Mouse (Mus musculus): ENCODE results near the gene Srrt. TPM values are rescaled to one million over a fixed set of nuclear protein-coding genes. Genes with fewer than 3 reads are reported as not detected.

The Srrt gene
- polyA plus RNA-seq, 1 experiment: 109 TPM

DNA sequence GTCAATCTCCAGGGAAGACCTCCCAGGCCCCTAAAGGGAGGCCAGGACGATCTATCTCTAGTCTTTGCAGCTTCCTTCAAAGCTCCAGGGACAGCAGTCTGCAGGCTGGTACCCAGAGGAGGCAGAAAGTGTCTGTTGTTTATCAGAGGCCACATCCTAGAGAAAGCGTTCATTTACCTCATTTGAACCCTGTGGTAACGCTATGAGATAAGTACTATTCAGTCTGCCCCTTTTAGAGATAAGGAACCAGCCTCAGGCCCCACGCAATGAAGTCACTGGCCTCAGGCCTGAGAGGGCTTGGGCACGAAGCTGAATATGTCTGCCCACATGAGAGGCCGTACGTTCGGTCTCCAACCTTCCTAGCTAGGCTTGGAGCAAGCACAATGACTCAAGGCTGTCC is 9.9 kb upstream of the Srrt start:
- H3K4me3 ChIP-seq (ENCODE audit: low read depth, low read length): no peak overlapping the region
- 61% methylated on average over 8 of the region's 8 CpGs for WGBS
- no peaks in the 10 kb centered on the region for H3K27me3 ChIP-seq (ENCODE audit: control insufficient read depth, insufficient read depth, low read length)
- TF ChIP-seq POLR2A (IDR thresholded peaks at IDR 0.05; ENCODE audit: low read depth, low read length) (no peak), CTCF (IDR thresholded peaks at IDR 0.05; ENCODE audit: extremely low read depth, insufficient read length, insufficient replicate concordance, low read depth, low read length) (no peak)
- no peak overlapping the region for H3K27ac ChIP-seq (ENCODE audit: insufficient read depth, low read depth, low read length)
- peaks cover 28% of the 10 kb centered on the region for H3K4me1 ChIP-seq (ENCODE audit: control insufficient read depth, insufficient read depth, insufficient read length, low read length)
- H3K36me3 ChIP-seq (ENCODE audit: control insufficient read depth, insufficient read depth, low read length): no peaks in the 10 kb centered on the region; the same call in 1 of the 2 replicates

DNA sequence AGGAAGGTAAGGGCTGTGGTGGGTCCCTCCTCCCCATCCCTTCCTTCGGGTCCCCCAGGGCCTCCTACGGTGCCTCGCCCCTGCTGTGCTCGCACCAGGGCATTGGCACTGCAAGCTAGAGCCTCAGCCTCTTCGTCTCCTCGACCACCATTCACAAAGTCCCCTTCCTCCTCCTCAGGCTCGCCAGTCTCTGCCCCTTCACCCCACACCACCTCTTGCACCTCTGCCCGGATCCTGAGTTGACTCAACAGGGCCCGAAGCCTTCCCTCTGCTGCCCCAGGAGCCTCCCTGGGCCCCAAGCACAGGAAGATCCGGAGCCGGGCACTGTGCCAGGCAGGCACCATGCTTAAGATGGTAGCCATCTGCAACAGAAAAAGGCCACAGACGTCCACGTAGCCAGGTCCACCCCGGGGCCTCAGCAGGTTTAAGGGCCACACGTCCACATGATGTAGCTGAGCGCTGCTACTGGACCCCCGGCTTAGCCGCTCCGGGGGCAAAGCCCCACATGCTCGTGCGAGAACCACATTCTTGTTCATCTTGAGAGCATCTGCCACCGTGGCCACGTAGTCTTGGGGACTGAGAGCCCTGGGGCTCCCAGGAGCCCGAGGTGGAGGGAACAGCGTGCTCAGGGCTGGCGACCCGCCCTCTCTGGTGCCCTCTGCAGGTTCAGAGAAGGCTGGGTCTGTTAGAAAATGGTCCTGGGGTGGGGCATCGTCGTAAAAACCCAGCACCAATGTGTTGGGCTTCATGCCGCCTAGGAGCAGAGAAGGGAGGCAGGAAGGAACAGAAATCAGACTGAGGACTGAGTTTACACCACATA is 7.8 kb upstream of the Srrt start:
- no peak overlapping the region for H3K27ac ChIP-seq (ENCODE audit: insufficient read depth, low read depth, low read length)
- H3K36me3 ChIP-seq (ENCODE audit: control insufficient read depth, insufficient read depth, low read length): no peaks in the 10 kb centered on the region
- WGBS: 57% methylated on average over 30 of the region's 30 CpGs
- peaks cover 28% of the 10 kb centered on the region for H3K4me1 ChIP-seq (ENCODE audit: control insufficient read depth, insufficient read depth, insufficient read length, low read length)
- TF ChIP-seq CTCF (IDR thresholded peaks at IDR 0.05; ENCODE audit: extremely low read depth, insufficient read length, insufficient replicate concordance, low read depth, low read length) (peak; percentile 51; the same call in 1 of the 2 replicates), POLR2A (IDR thresholded peaks at IDR 0.05; ENCODE audit: low read depth, low read length) (no peak)
- no peak overlapping the region for H3K4me3 ChIP-seq (ENCODE audit: low read depth, low read length)
- no peaks in the 10 kb centered on the region for H3K27me3 ChIP-seq (ENCODE audit: control insufficient read depth, insufficient read depth, low read length)

DNA sequence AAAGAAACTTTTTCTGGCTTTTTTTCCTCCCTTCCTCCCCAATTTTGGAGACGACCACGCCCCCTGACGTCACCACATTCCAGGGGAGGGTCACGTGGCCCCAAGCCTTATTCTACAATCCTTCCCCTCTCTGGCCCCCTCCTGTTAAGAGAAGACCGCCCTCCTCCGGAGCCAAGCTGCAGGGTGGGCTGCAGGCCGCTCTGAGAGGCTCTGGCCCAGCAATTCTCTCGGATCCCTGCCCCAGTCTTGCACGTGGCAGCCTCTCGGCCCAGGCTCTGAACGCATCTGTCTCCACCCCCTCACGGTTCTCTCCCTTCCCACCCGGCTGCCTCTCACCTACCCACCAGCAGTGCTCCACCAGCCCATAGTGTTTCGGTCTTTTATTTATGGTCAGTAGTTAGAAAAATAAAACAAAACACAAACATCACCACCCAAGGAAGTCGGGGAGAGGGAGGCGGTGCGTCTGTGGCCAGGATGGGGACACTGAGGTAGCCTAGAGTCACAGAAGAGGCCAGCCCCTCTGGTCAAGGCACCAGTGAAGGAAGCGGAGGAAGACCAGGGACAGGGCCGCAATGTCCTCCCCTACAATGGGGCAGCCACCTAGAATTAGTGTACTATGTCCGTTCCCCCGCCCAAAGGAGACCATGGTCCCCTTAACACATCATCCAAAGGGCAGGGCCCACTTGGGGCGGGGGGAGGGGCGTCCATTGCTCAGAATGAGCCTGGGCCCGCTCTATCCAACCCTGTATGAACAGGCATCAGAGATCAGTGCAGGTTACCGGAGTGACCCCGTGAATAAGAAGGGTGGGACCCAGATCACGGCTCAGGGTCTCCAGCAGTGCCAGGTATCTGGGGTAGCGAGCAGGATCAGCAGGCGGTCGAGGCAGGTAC is 7.0 kb upstream of the Srrt start, which contains the start of gene Trip6:
Gene Trip6 (minus strand): TSS at position 212 of the 891 bp plus-strand sequence.
- Histone ChIP-seq H3K27me3 (ENCODE audit: control insufficient read depth, insufficient read depth, low read length) (no peaks in the 10 kb centered on the region), H3K27ac (ENCODE audit: insufficient read depth, low read depth, low read length) (peak within 1 kb of the TSS; percentile 52), H3K36me3 (ENCODE audit: control insufficient read depth, insufficient read depth, low read length) (no peaks in the 10 kb centered on the region; the same call in 1 of the 2 replicates), H3K4me1 (ENCODE audit: control insufficient read depth, insufficient read depth, insufficient read length, low read length) (peaks cover 28% of the 10 kb centered on the region), H3K4me3 (ENCODE audit: low read depth, low read length) (peak within 1 kb of the TSS; percentile 64)
- WGBS: 47% methylated on average over 30 of the region's 30 CpGs
- TF ChIP-seq POLR2A (IDR thresholded peaks at IDR 0.05; ENCODE audit: low read depth, low read length): no peak

DNA sequence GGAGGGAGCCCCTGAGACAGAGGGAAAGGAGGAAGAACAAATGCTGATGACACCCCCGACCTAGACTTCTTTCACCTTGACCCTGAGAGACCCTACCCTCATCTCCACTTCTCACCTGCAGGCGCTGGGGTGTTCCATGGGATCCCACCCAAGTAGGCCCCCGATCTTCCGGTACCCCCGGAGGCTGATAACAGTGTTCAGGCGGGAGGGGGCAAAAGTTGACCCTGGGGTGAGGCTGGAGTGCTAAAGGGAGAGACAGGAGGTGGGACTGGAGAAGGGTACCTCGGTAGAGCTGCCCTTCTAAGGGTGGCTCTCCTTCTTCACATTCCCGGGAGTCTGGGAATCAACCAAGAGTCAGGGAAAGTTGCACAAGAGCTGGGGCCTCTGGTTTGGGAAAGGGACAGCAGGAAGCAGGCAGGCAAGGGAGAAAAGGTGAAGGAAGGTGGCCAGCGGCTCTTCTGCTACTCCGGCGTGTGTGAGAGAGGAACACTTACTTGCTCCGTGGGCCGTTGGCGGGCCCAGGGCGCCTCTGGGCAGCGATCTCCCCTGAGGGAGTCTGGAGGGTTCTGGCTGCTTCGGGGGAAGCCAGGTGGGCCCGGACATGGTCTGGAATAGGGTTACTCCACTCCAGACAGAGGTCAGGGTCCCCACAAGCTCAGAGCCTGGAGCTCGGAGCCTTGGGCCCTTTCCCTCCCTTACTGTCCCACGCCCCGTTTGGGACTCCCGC is 6.2 kb upstream of the Srrt start:
- no peaks in the 10 kb centered on the region for H3K27me3 ChIP-seq (ENCODE audit: control insufficient read depth, insufficient read depth, low read length)
- H3K36me3 ChIP-seq (ENCODE audit: control insufficient read depth, insufficient read depth, low read length): no peaks in the 10 kb centered on the region; the same call in 1 of the 2 replicates
- peaks cover 27% of the 10 kb centered on the region for H3K4me1 ChIP-seq (ENCODE audit: control insufficient read depth, insufficient read depth, insufficient read length, low read length)
- no peak for TF ChIP-seq CTCF (IDR thresholded peaks at IDR 0.05; ENCODE audit: extremely low read depth, insufficient read length, insufficient replicate concordance, low read depth, low read length)
- TF ChIP-seq POLR2A (IDR thresholded peaks at IDR 0.05; ENCODE audit: low read depth, low read length): no peak
- H3K4me3 ChIP-seq (ENCODE audit: low read depth, low read length): peak overlapping the region; percentile 64
- H3K27ac ChIP-seq (ENCODE audit: insufficient read depth, low read depth, low read length): peak overlapping the region; percentile 52
- 11% methylated on average over 22 of the region's 22 CpGs for WGBS

DNA sequence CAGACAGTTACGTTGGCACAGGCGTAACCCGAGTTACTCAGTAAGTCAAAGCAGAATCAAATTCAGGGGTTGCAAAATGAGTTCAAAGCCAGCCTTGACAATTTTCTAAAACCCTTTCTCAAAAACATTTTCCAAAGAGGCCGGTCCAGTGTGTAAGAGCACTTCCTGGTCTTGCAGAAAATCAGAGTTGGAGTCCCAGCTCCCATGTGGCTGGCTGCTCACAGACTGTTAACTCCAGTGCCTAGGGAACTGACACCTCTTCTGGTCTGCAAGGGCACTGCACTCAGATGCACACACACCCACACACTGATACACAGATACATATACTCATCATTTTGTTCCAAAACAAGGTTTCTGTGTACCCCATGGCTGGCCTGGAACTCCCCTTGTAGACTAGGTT is 882 bp upstream of the Srrt start:
- peaks cover 7% of the 10 kb centered on the region; the same call in 1 of the 2 replicates for H3K4me1 ChIP-seq (ENCODE audit: control insufficient read depth, insufficient read depth, insufficient read length, low read length)
- H3K27ac ChIP-seq (ENCODE audit: insufficient read depth, low read depth, low read length): no peak overlapping the region
- WGBS: 94% methylated on average over 4 of the region's 4 CpGs
- TF ChIP-seq CTCF (IDR thresholded peaks at IDR 0.05; ENCODE audit: extremely low read depth, insufficient read length, insufficient replicate concordance, low read depth, low read length): no peak
- TF ChIP-seq POLR2A (IDR thresholded peaks at IDR 0.05; ENCODE audit: low read depth, low read length): no peak
- peaks cover 7% of the 10 kb centered on the region for H3K36me3 ChIP-seq (ENCODE audit: control insufficient read depth, insufficient read depth, low read length)
- H3K27me3 ChIP-seq (ENCODE audit: control insufficient read depth, insufficient read depth, low read length): no peaks in the 10 kb centered on the region
- H3K4me3 ChIP-seq (ENCODE audit: low read depth, low read length): no peak overlapping the region

DNA sequence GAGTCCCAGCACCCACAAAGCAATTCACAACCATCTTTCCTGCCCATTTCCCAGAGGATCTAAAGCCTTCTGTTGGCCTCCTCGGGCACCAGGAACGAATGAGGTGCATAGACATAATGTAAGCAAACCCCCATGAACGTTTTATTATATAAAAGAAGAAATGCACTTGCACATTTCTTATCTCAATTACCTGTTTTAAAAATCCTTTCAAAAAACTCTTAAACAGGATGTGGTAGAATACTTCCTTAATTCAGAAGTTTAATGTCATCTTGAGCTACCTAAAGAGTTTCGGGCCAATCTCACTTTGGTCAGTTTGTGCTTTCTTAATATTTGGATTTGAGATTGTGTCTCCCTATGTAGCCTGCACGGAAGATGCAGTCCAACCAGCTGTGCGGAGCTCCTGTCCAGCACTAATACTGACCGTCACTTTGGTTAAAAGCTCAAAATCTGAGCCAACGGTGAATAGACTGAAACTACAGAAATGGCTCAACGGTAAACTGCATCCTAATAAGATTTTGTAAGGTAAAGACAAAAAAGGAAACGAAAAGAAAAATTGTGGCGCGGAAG is 952 bp downstream of the Srrt start:
- peak overlapping the region; percentile 14; the same call in 1 of the 2 replicates for H3K27ac ChIP-seq (ENCODE audit: insufficient read depth, low read depth, low read length)
- peaks cover 26% of the 10 kb centered on the region for H3K36me3 ChIP-seq (ENCODE audit: control insufficient read depth, insufficient read depth, low read length)
- WGBS: 3% methylated on average over 12 of the region's 12 CpGs
- no peak for TF ChIP-seq POLR2A (IDR thresholded peaks at IDR 0.05; ENCODE audit: low read depth, low read length)
- no peak for TF ChIP-seq CTCF (IDR thresholded peaks at IDR 0.05; ENCODE audit: extremely low read depth, insufficient read length, insufficient replicate concordance, low read depth, low read length)
- H3K27me3 ChIP-seq (ENCODE audit: control insufficient read depth, insufficient read depth, low read length): no peaks in the 10 kb centered on the region
- peaks cover 7% of the 10 kb centered on the region; the same call in 1 of the 2 replicates for H3K4me1 ChIP-seq (ENCODE audit: control insufficient read depth, insufficient read depth, insufficient read length, low read length)
- peak overlapping the region; percentile 81 for H3K4me3 ChIP-seq (ENCODE audit: low read depth, low read length)
